In the genomic region with DNA sequence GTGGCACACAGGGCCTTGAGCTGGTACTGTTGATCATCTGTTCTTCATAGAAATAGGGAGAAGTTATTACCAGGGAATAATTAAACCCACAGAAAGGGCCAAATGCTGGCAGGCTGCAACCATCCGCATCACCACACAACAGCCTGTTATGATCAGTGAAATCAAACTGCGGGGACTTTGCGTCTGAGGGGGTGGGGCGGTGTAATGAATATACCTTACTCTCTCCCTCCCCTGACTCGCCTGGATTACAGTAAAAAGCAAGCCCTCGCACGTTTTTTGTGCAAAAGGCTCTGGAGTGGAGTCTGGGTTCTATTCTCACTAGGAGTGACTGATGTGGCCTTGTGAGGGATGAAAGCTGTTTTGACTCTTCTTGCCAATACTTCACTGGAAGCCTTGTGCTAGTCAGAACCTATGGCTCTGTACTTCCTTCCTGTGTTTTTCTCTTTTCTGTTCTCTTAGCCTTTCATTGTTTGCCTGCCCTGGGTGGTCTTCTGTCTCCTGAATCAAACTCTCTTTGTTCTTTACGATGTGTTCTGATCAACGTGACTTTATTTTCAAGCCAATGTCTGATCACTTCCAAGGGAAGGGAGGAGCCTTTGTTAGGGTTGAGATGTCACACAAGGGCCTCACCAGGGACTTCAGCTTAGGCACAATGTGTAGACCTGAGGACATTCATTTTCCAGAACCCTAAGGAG, we compare ENCODE assay signal across 11 mouse cellular contexts.
DNase-seq lines count a peak whose midpoint lies in the region; ATAC-seq and TF ChIP-seq lines count a peak whose summit lies in the region.
"Had no signal": no experiment of that assay in that cellular context is flagged by ENCODE, and none has a peak within 500 bp of the region (broad histone marks: within the 10 kb centered on the region; RNA-seq: fewer than 3 reads in every experiment).

No protein-coding gene starts in this region.

- WGBS in midbrain, embryonic 10.5 days = 64% methylated on average over 9 of the region's 9 CpGs
- 54% methylated on average over 9 of the region's 9 CpGs for WGBS in midbrain, embryonic 14.5 days
- WGBS in intestine, embryonic 15.5 days = 48% methylated on average over 9 of the region's 9 CpGs
- WGBS in olfactory bulb, adult 2 months = 50% methylated on average over 9 of the region's 9 CpGs

- no peaks in the 10 kb centered on the region for H3K36me3 ChIP-seq in midbrain, embryonic 10.5 days
- no peaks in the 10 kb centered on the region for H3K36me3 ChIP-seq in midbrain, embryonic 14.5 days (ENCODE audit: control insufficient read depth, insufficient read depth, low read length)
- H3K36me3 ChIP-seq in intestine, embryonic 15.5 days = no peaks in the 10 kb centered on the region

- no peaks in the 10 kb centered on the region; the same call in 1 of the 2 replicates for H3K9me3 ChIP-seq in midbrain, embryonic 10.5 days (replicated peaks)
- no peaks in the 10 kb centered on the region for H3K9me3 ChIP-seq in midbrain, embryonic 14.5 days (ENCODE audit: control insufficient read depth, low read length)
- no peaks in the 10 kb centered on the region for H3K9me3 ChIP-seq in intestine, embryonic 15.5 days

- no peak overlapping the region for H3K9ac ChIP-seq in midbrain, embryonic 14.5 days (replicated peaks; ENCODE audit: low read length)
- no peak overlapping the region for H3K9ac ChIP-seq in intestine, embryonic 15.5 days

- H3K27me3 ChIP-seq in midbrain, embryonic 10.5 days (ENCODE audit: low read depth, poor library complexity, severe bottlenecking) = peaks cover 63% of the 10 kb centered on the region
- H3K27me3 ChIP-seq in midbrain, embryonic 14.5 days (ENCODE audit: control insufficient read depth, insufficient read depth, low read length) = no peaks in the 10 kb centered on the region
- no peaks in the 10 kb centered on the region for H3K27me3 ChIP-seq in intestine, embryonic 15.5 days (replicated peaks)

- no peak for ATAC-seq in midbrain, embryonic 14.5 days (ENCODE audit: low FRiP score, low TSS enrichment)
- no peak for ATAC-seq in intestine, embryonic 15.5 days
- ATAC-seq: CD4-positive, CD25-positive, alpha-beta regulatory T cell, adult 4 months had no signal

- intact Hi-C loops in heart, postnatal 25 days (cut with DNase I) = no loop called here

- TF ChIP-seq POLR2A in olfactory bulb, adult 2 months (IDR thresholded peaks at IDR 0.05; ENCODE audit: insufficient read depth, low read depth, low read length) = no peak

- peak; percentile 93 for DNase-seq in heart, adult 11 months
- no peak for DNase-seq in heart, postnatal 25 days (ENCODE audit: low spot score)
- DNase-seq in midbrain, embryonic 10.5 days (ENCODE audit: low spot score) = no peak
- no peak for DNase-seq in midbrain, embryonic 14.5 days
- no peak for DNase-seq in gastrocnemius, adult 18-20 months (ENCODE audit: low spot score)
- DNase-seq in spleen, adult 18-20 months = no peak
- DNase-seq: lung, postnatal 4 days; right cerebral cortex, postnatal 25 days had no signal

- no peak overlapping the region for H3K4me2 ChIP-seq in midbrain, embryonic 14.5 days (ENCODE audit: low read length)
- H3K4me2 ChIP-seq in intestine, embryonic 15.5 days (replicated peaks) = no peak overlapping the region

- H3K4me3 ChIP-seq in midbrain, embryonic 10.5 days = no peak overlapping the region
- H3K4me3 ChIP-seq in midbrain, embryonic 14.5 days (replicated peaks; ENCODE audit: low read depth, low read length) = no peak overlapping the region
- no peak overlapping the region for H3K4me3 ChIP-seq in intestine, embryonic 15.5 days (replicated peaks)
- H3K4me3 ChIP-seq in olfactory bulb, adult 2 months (ENCODE audit: insufficient read depth, low read depth, low read length) = no peak overlapping the region

- H3K4me1 ChIP-seq in midbrain, embryonic 10.5 days = peaks cover 55% of the 10 kb centered on the region
- H3K4me1 ChIP-seq in midbrain, embryonic 14.5 days (ENCODE audit: control insufficient read depth, insufficient read depth, low read length) = peaks cover 15% of the 10 kb centered on the region
- peaks cover 15% of the 10 kb centered on the region; the same call in 1 of the 2 replicates for H3K4me1 ChIP-seq in intestine, embryonic 15.5 days (replicated peaks)
- H3K4me1 ChIP-seq in olfactory bulb, adult 2 months (ENCODE audit: control insufficient read depth, insufficient read depth, low read length) = peaks cover 5% of the 10 kb centered on the region; the same call in 1 of the 2 replicates

- peak overlapping the region; percentile 9; the same call in 1 of the 2 replicates for H3K27ac ChIP-seq in midbrain, embryonic 10.5 days (replicated peaks)
- no peak overlapping the region for H3K27ac ChIP-seq in midbrain, embryonic 14.5 days (replicated peaks; ENCODE audit: low read depth, low read length)
- peak overlapping the region; percentile 30 for H3K27ac ChIP-seq in intestine, embryonic 15.5 days
- H3K27ac ChIP-seq in olfactory bulb, adult 2 months (ENCODE audit: insufficient read depth, low read depth, low read length) = 0 out of 2 replicates have a peak overlapping the region, but pooled peaks have one; percentile 15

- TF ChIP-seq CTCF in olfactory bulb, adult 2 months (IDR thresholded peaks at IDR 0.05; ENCODE audit: insufficient read depth, low read depth, low read length) = no peak
